Mouse (Mus musculus): ENCODE measurements around the gene Sprr3.
"Not testable (repeated sequence)": the region's sequence is repeated elsewhere in the genome, so short reads cannot be mapped to it uniquely, and the experiment has no call there.

Sprr3 gene

DNA sequence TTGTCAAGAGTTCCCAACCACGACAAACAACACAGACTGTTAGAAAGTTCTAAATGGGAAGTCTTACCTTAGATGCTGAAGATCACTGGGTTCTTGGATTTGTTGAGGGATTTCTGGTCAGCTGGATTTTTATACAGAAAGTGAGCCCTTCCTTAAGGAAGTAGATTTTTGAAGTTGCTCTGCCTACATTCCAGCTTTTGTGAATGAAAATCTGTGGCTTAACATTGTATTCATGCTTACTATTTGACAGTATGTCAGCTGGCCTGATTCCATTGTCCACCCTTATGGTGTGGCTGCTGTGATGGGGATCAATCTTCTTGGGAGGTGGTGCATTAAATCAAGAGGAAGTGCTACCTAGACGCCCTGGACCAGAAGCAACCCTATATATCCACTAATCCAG, at the start of gene Sprr3:
TSS of gene Sprr3 (minus strand) at position 101 of the 400 bp plus-strand sequence.
- DNase-seq, result no peak

- no peak for DNase-seq
These were observed 49.7 kb upstream of the Sprr3 start for GRCm38 (mm10) chr3:92508185-92508584.

GRCm38 (mm10) chr3:92503528-92503927, 45.0 kb upstream of the Sprr3 start:
- DNase-seq, result no peak

DNA sequence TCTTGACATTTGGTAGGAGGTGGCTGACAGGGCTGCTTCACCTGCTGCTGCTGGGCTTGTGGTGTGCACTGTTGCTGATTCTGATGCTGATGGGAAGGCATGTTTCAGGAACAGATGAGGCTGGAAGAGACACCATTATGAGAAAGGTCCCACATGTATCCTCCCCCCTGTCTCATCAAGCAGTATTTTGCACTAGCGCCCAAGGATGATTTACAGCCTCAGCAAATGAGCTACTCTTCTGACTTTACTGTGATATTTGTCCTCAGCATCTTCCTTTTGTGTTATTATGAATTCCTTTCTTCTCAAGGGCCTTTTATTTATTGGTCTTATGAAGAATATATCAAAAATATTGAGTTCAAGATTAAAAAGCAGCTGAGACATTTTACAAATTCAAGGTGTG, 41.9 kb upstream of the Sprr3 start, which contains the start of gene Sprr4:
TSS of gene Sprr4 (minus strand) at position 101 of the 400 bp plus-strand sequence.
- no peak for DNase-seq

DNA sequence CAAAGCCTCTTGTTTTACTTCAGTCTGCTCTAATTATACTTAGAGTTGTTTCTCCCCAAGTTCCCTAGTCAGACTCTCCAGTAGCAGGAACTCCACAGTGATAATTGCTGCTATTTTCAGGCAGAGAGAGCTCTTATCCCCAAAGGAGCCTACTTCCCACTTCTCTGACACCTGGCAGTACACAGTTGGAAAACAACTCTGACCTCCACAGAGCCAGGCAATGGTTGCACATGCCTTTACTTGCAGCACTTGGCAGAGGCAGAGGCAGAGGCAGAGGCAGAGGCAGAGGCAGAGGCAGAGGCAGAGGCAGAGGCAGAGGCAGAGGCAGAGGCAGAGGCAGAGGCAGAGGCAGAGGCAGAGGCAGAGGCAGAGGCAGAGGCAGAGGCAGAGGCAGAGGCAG, 31.7 kb upstream of the Sprr3 start:
- not testable (repeated sequence) for DNase-seq

DNA sequence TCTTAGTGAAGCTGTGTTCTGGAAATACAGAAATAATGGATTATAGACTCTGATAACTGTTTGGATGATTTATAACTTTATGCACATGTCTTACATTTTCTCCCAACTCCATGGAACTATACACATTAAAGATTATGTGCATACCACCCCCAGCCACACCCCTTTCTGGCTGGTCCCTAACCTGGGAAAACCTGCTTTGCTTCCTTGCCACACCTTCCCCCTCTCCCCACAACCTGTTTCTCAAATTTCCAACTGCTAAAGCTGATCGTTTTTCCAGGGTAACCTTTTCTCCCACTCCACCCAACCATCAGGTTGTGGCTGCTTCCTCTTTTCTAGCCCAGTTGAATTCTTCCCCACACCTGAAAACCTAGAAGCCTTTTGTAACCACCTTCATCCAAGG, 27.8 kb upstream of the Sprr3 start:
- DNase-seq, result no peak

DNA sequence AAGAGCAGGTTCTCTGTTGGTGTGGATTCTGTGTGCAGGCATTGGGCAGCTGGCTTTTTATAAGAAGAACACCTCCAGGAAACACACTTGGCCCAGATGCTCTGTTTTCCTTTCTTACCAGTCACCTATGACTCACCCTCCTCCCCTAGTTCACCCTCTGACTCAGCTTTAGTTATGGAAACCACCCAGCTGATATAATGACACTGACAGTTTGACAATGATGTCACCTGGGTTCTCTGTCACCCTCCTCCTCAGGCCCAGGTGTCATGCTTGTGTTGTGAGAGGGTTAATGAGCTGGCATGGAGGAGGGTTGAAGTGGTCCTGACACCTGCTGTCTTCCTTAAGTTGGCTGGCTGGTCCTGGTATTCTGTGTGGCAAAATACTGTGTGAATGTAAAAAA, 27.3 kb upstream of the Sprr3 start, which contains the start of gene Sprr1a:
TSS of gene Sprr1a (minus strand) at position 33 of the 400 bp plus-strand sequence.
- DNase-seq, result no peak

DNA sequence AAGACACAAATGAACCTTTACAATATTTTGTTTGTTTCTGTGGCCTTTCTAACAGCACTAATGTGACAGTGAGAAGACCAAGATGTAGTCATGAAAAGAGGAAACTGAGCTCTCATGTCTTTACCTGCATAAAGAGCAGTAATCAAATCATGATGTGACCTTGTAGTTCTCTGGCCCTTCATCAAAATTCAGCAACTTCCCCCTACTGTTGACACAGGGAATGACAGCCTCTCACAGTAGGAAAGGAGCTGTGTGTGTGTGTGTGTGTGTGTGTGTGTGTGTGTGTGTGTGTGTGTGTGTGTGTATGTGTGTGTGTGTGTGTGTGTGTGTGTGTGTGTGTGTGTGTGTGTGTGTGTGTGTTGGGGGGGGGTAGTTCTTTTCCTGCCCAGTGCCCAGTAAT, 22.7 kb upstream of the Sprr3 start:
- DNase-seq, result peak; percentile 22

- DNase-seq, result no peak
These were observed 11.6 kb upstream of the Sprr3 start for GRCm38 (mm10) chr3:92470111-92470510.

GRCm38 (mm10) chr3:92467424-92467823, 8.9 kb upstream of the Sprr3 start:
- DNase-seq, result no peak

DNA sequence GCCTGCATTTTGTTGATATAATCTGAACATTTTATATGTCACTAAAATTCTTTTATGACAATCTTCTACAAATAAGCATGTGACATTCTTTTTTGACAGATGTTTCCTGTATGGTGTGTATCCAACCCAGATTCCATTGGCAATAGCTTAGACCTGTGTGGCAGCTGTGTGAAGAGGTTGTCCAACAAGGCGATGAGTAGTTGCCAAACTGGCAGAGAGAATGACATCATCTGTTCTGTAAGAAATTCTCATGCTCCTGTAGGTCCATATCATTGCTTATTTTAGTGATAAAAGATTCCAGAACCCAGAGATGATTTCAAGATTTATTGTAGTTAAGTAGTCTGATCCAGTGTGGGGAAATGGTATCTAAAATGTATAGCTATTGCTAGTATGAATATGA, 8.1 kb upstream of the Sprr3 start:
- DNase-seq, result no peak

- DNase-seq, result no peak
These were observed 3.4 kb downstream of the Sprr3 start for GRCm38 (mm10) chr3:92455151-92455550.

DNA sequence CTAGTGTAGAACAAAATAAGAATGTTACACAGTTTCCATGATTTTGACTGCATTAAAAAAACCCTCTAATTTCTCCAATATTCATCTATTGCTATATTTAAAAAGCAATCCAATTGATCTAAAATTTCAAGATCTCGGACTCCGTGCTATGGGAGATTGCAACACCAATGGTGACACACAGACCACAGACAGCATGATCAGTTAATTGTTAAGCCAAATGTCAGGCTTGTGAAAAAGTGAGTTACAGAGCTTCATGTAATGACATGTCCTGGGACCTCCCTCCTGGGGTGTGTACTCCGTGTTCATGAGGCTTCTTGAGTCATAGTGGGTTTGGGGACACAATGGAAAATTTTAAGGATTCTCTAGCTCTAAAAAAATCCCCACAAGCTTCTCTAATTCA, 18.3 kb downstream of the Sprr3 start:
- DNase-seq, result no peak

DNA sequence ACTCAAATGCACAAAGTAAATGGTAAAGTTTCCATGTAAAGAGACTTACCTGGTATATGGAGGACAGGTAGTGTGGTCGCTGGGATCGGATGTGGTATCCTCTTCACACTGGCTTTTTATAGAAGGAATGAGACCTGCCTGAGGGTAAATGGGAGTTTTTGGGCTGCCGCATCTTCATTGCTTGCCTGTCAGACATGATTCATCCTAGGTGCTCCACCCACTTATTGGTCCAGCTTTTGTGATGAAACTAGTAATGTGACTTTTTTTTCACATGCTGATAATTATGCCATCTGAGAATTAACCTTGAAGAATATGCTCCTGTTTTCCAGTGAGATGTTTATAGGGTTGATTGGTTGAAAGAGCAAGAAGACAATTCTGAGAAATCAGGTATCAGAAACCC, 19.8 kb downstream of the Sprr3 start, which contains the start of gene Sprr1b:
TSS of gene Sprr1b (minus strand) at position 101 of the 400 bp plus-strand sequence.
- no peak for DNase-seq

- no peak for DNase-seq
These were observed 26.2 kb downstream of the Sprr3 start, which contains the start of gene Sprr2k for GRCm38 (mm10) chr3:92432282-92432681. TSS of gene Sprr2k (plus strand) at chr3:92432582.

DNA sequence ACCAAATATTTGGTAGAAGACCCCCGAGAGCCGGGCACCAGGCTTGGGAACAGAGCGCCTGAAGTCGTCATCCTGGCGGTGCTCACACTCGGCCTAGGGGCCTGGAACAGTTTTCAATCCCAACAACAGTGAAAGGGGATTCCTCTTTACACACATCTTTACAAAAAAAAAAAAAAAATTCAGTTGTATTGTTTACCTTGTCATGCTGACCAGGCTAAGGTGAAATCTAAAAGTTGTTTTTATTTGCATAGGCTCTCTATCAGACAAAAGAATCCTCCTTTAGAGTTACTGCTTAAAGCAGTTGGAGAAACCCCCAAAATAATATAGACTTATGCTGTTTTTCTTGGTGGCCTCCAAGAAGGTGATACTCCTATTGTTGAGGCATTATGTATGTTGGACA, 29.2 kb downstream of the Sprr3 start, which contains the start of gene Gm9774:
TSS of gene Gm9774 (minus strand) at position 101 of the 400 bp plus-strand sequence.
- no peak for DNase-seq

DNA sequence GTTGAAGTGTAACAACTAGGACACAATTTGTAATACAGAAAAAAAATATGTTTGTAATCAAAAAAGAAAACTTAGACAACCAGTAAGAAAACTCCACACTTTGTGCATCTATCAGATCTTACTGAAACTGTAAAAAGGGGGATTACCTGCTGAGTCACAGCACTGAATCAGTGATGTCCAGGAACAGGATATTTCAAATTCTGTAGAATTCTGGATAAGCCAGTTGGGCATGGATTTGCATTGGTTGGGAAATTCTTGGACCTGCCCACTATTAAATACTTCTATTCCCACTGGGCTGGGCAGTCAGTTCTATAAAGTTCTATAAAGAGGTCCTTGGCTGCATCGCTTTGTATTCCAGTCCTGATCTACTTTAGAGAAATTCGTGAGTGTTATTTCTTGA, 40.7 kb downstream of the Sprr3 start, which contains the start of gene Sprr2j-ps:
TSS of gene Sprr2j-ps (plus strand) at position 301 of the 400 bp plus-strand sequence.
- no peak for DNase-seq

DNA sequence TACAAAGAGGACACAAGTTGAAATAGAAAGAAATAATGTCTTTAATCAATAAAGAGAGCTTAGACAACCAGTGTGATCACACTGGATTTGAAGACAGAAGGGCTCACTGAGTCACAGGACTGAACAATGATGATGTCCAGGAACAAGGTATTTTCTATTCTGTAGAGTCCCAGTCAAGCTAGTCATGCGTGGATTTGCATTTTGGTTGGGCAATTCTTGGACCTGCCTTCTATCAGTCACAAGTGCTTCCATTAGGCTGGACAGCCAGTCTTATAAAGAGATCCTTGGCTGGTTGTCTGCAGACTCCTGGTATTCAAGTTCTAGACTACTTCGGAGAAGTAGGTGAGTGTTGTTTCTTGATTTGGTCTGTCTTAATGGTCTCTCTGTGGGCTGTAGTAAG, 50.8 kb downstream of the Sprr3 start, which contains the start of gene Sprr2i:
TSS of gene Sprr2i (plus strand) at position 301 of the 400 bp plus-strand sequence.
- no peak for DNase-seq

Measured in embryo, embryonic 11 days (tissue).